Mouse (Mus musculus) liver, embryonic 15.5 days (tissue): ENCODE measurements around the gene Jph3. TPM values are rescaled to one million over a fixed set of nuclear protein-coding genes. Genes with fewer than 3 reads are reported as not detected.

Experiments used
- ATAC-seq: fragments of 200-750 bp; cut with Nextera tagmentation; 2 replicates; pipeline ENCODE4 v1.8.0; 2017; ENCODE audit warnings: moderate number of reproducible peaks, mild to moderate bottlenecking, moderate library complexity; ENCODE audit not compliant: insufficient read depth
- H3K27ac ChIP-seq: fragments of 300-500 bp; sonication (generic); replicated peaks from 2 replicates; pipeline ENCODE4 v1.5.1; 2015; ENCODE audit warnings: mild to moderate bottlenecking, inconsistent platforms
- H3K27me3 ChIP-seq: fragments of 300-500 bp; sonication (generic); 2 replicates; pipeline ENCODE4 v1.6.1; 2015; ENCODE audit warnings: mild to moderate bottlenecking, inconsistent platforms
- H3K36me3 ChIP-seq: fragments of 300-500 bp; sonication (generic); replicated peaks from 2 replicates; pipeline ENCODE4 v1.6.1; 2015; ENCODE audit warnings: moderate library complexity, mild to moderate bottlenecking, inconsistent platforms
- H3K4me1 ChIP-seq: fragments of 300-500 bp; sonication (generic); replicated peaks from 2 replicates; pipeline ENCODE4 v1.6.1; 2015; ENCODE audit warnings: inconsistent platforms
- H3K4me2 ChIP-seq: fragments of 300-500 bp; sonication (generic); 2 replicates; pipeline ENCODE4 v1.6.1; 2015; ENCODE audit warnings: moderate library complexity, mild to moderate bottlenecking, inconsistent platforms
- H3K4me3 ChIP-seq: fragments of 300-500 bp; sonication (generic); replicated peaks from 2 replicates; pipeline ENCODE4 v1.5.1; 2015; ENCODE audit warnings: mild to moderate bottlenecking, inconsistent platforms
- H3K9ac ChIP-seq: fragments of 300-500 bp; sonication (generic); 2 replicates; pipeline ENCODE4 v1.6.1; 2015; ENCODE audit warnings: moderate library complexity, mild to moderate bottlenecking, inconsistent platforms
- H3K9me3 ChIP-seq: fragments of 300-500 bp; sonication (generic); replicated peaks from 2 replicates; pipeline ENCODE4 v1.6.1; 2016; ENCODE audit warnings: inconsistent platforms
- WGBS: fragments of 180-500 bp; shearing (Covaris S2); methylation state at CpG from one replicate; pipeline ENCODE4 v1.1.7; 2015; ENCODE audit warnings: mixed read lengths; ENCODE audit not compliant: insufficient replicate concordance; 5-methylcytosine and 5-hydroxymethylcytosine counted together
- polyA plus RNA-seq: library from polyadenylated mRNA; unstranded; fragments of >200 nt; fragmentation: Nextera tagmentation; extraction: Ambion mirVana; gene quantifications from 2 replicates; pipeline ENCODE4 v1.2.1, GENCODE M21; 2015

The Jph3 gene
- polyA plus RNA-seq, 1 experiment from 2014 or later, result 0.16 TPM

DNA sequence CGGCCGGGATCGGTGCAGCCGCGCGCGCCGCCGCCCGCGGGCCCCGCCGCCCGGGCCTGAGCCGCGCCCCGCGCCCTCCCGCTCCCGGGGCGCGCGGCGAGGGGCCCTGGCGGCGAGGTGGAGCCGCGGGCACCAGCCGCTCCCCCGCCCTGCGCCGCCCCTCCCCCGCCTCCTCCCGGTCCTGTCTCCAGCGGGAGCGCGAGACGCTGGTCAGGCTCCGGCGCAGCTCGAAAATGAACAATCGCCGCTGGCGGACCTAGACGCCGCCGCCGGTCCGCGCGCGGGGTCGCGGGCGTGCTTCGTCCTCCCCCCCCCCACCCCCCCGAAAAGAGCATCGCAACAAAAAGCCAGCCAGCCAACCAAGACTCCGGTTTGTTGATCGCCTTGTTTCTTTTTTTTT is 747 bp downstream of the Jph3 start:
- Histone ChIP-seq H3K9me3 (no peaks in the 10 kb centered on the region), H3K36me3 (no peaks in the 10 kb centered on the region), H3K27me3 (peaks cover 65% of the 10 kb centered on the region), H3K9ac (no peak overlapping the region), H3K4me2 (peak overlapping the region; percentile 44), H3K27ac (no peak overlapping the region), H3K4me3 (no peak overlapping the region; the same call in 1 of the 2 replicates), H3K4me1 (no peaks in the 10 kb centered on the region)
- ATAC-seq, result no peak
- WGBS, result under 1% methylated on average over 46 of the region's 60 CpGs

DNA sequence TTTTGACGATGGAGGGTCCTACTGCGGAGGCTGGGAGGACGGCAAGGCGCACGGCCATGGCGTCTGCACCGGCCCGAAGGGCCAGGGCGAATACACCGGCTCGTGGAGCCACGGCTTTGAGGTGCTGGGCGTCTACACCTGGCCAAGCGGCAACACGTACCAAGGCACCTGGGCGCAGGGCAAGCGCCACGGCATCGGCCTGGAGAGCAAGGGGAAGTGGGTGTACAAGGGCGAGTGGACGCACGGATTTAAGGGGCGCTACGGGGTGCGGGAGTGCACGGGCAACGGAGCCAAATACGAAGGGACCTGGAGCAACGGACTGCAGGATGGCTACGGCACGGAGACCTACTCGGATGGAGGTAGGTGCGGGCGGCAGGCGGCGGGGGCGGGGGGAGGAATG is 1.2 kb downstream of the Jph3 start:
- H3K4me1 ChIP-seq, result no peaks in the 10 kb centered on the region
- H3K9me3 ChIP-seq, result no peaks in the 10 kb centered on the region
- ATAC-seq, result no peak
- H3K27ac ChIP-seq, result no peak overlapping the region
- H3K9ac ChIP-seq, result no peak overlapping the region
- H3K36me3 ChIP-seq, result no peaks in the 10 kb centered on the region
- no peak overlapping the region for H3K4me2 ChIP-seq
- WGBS, result 3% methylated on average over 37 of the region's 37 CpGs
- no peak overlapping the region for H3K4me3 ChIP-seq
- H3K27me3 ChIP-seq, result peaks cover 65% of the 10 kb centered on the region

GRCm38 (mm10) chr8:121731060-121731459 is 1.6 kb downstream of the Jph3 start:
- 3% methylated on average over 11 of the region's 11 CpGs for WGBS
- H3K4me1 ChIP-seq, result no peaks in the 10 kb centered on the region
- no peak overlapping the region for H3K4me3 ChIP-seq
- H3K27me3 ChIP-seq, result peaks cover 65% of the 10 kb centered on the region
- no peaks in the 10 kb centered on the region for H3K36me3 ChIP-seq
- no peak overlapping the region for H3K9ac ChIP-seq
- H3K27ac ChIP-seq, result no peak overlapping the region
- no peak overlapping the region for H3K4me2 ChIP-seq
- ATAC-seq, result no peak
- no peaks in the 10 kb centered on the region for H3K9me3 ChIP-seq

DNA sequence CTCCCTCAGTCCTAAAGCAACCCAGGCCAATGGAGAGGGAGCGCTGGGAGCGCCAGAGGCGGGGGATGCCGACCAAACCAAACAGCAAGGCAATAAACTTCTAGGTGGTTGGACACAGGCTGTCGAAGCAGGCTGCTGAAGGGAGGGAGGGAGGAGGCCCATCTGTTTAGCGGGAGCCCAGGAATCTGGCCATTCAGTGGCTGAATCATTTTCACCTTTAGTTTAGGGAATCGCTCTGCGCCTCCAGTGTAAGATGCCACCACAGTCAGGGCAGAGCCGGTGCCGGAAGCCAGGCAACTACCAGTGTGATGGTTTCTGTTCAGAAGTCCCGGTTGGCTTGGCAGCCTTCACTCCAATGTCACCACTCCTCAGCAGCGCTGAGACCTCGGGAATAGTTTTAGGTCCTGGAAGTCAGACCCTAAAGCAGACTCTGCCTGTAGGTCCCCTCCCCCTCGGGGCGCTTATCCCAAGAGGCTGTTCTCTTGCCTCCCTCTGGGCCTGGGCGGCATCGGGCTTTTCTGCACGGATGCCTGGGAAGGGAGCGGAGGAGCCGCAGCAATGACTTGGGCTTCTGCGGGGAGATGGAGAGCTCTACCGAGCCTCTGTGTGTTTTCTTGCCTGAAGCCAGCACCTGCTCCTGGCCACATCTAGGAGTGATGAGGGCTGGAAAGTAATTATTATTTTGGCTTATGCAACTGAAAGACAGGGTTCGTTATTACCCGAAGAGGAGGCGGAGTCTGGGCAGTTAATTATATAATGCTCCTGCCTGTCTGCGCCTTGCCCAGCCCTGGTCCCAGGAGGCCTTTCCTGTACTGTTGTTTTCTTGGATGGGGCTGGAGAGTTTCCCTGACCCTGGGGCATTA is 2.3 kb downstream of the Jph3 start:
- no peak for ATAC-seq
- Histone ChIP-seq H3K4me1 (no peaks in the 10 kb centered on the region), H3K36me3 (no peaks in the 10 kb centered on the region), H3K27me3 (peaks cover 69% of the 10 kb centered on the region), H3K9me3 (no peaks in the 10 kb centered on the region), H3K4me2 (no peak overlapping the region), H3K9ac (no peak overlapping the region), H3K4me3 (no peak overlapping the region), H3K27ac (no peak overlapping the region)
- 9% methylated on average over 26 of the region's 26 CpGs for WGBS

- H3K4me2 ChIP-seq, result no peak overlapping the region
- H3K9ac ChIP-seq, result no peak overlapping the region
- no peaks in the 10 kb centered on the region for H3K36me3 ChIP-seq
- no peak overlapping the region for H3K4me3 ChIP-seq
- H3K4me1 ChIP-seq, result no peaks in the 10 kb centered on the region
- H3K27ac ChIP-seq, result no peak overlapping the region
- WGBS, result 48% methylated on average over 4 of the region's 4 CpGs
- H3K9me3 ChIP-seq, result no peaks in the 10 kb centered on the region
- H3K27me3 ChIP-seq, result peaks cover 71% of the 10 kb centered on the region
- no peak for ATAC-seq
Observed at GRCm38 (mm10) chr8:121732334-121732665, 2.9 kb downstream of the Jph3 start.

DNA sequence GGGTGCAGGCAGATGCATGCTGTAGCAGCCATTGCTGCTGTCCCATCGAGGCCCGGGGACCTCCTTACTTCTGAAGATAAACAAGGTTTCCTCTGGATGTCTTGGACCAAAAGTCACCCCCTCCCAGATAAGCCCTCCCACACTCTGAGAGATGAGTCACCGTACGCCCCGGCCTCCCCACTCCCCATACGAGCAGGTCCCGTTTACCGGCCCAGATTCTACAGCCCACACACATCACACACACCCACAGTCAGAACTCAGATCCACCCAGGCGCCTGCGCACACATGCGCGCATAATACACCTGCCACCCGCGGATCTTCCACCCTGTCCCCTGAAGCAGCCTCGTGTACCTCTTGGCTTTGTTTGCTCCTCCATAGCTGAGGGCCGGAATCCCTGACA is 4.8 kb downstream of the Jph3 start:
- Histone ChIP-seq H3K9ac (no peak overlapping the region), H3K27me3 (peaks cover 54% of the 10 kb centered on the region), H3K9me3 (no peaks in the 10 kb centered on the region), H3K27ac (no peak overlapping the region), H3K4me1 (no peaks in the 10 kb centered on the region), H3K4me3 (no peak overlapping the region), H3K4me2 (no peak overlapping the region), H3K36me3 (no peaks in the 10 kb centered on the region)
- 75% methylated on average over 16 of the region's 16 CpGs for WGBS
- ATAC-seq, result no peak

DNA sequence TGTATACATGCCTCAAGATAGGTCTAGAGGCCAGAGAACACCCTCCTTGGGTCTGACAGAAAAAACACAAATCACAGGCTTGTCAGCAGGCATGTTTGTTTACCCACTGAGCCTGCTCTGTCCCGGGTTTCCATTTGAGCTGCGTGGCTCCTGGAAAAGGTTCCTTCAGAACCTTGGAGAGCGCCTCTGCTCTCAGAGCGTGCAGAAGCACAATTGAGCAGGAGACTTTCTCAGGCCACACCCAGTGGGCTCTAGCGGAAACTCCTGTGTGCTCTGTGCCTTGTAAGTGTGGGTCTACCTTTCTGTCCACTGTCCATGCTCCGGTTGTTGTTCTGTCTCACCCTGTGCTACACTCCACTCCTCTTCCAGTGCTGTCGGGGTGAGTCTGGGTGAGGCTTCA is 6.8 kb downstream of the Jph3 start:
- no peaks in the 10 kb centered on the region for H3K9me3 ChIP-seq
- no peak overlapping the region for H3K27ac ChIP-seq
- H3K4me3 ChIP-seq, result no peak overlapping the region
- ATAC-seq, result no peak
- H3K27me3 ChIP-seq, result peaks cover 34% of the 10 kb centered on the region
- H3K4me1 ChIP-seq, result no peaks in the 10 kb centered on the region
- WGBS, result 8% methylated on average over 7 of the region's 7 CpGs
- no peak overlapping the region for H3K4me2 ChIP-seq
- no peak overlapping the region for H3K9ac ChIP-seq
- H3K36me3 ChIP-seq, result no peaks in the 10 kb centered on the region

DNA sequence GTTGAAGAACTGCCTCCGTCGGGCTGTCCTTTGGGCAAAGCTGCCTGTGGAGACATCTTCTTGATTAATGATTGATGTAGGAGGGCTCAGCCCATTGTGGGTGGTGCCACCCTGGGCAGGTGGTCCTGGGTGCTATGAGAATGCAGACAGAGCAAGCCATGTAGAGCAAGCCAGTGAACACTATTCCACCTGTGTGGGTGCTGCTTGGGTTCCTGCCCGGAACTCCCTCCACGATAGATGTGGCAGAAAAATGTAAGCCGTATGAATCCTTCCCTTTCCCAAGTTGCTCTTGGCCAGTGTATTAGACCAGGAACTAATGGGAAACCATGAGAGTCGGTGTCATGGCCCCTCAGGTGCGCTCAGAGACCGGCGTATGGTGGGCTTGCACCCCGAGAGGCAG is 11.3 kb downstream of the Jph3 start:
- no peak overlapping the region for H3K4me2 ChIP-seq
- ATAC-seq, result no peak
- H3K4me1 ChIP-seq, result no peaks in the 10 kb centered on the region
- H3K9ac ChIP-seq, result no peak overlapping the region
- no peak overlapping the region for H3K4me3 ChIP-seq
- 63% methylated on average over 10 of the region's 10 CpGs for WGBS
- no peaks in the 10 kb centered on the region for H3K9me3 ChIP-seq
- 0 out of 2 replicates have a peak, but pooled peaks cover 5% of the 10 kb centered on the region for H3K27me3 ChIP-seq
- H3K36me3 ChIP-seq, result no peaks in the 10 kb centered on the region
- H3K27ac ChIP-seq, result no peak overlapping the region

DNA sequence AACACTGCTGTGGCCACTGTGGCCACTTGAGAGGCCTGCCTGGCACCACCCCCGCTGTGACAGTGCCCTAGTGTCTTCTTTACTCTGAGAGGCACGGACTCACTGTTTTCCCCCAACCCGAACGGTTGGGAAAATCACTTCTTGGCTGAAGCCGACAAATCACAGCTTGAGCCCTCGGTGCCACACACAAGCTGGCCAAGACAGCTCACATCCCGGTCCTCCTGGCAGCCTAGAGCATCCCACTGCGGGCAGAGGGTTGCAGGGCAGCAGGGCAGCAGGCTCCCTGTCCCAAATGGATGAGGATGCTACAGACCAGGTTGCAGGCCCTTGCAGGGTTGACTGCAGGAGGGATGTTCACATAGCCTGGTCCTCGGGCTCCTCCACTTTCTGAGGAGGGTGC is 20.1 kb downstream of the Jph3 start:
- no peak overlapping the region for H3K27ac ChIP-seq
- 63% methylated on average over 9 of the region's 9 CpGs for WGBS
- no peak for ATAC-seq
- no peak overlapping the region for H3K4me2 ChIP-seq
- H3K4me1 ChIP-seq, result no peaks in the 10 kb centered on the region
- H3K36me3 ChIP-seq, result no peaks in the 10 kb centered on the region
- H3K9ac ChIP-seq, result no peak overlapping the region
- no peaks in the 10 kb centered on the region for H3K9me3 ChIP-seq
- no peak overlapping the region for H3K4me3 ChIP-seq
- peaks cover 15% of the 10 kb centered on the region for H3K27me3 ChIP-seq

GRCm38 (mm10) chr8:121750512-121750911 is 21.1 kb downstream of the Jph3 start:
- Histone ChIP-seq H3K27me3 (peaks cover 15% of the 10 kb centered on the region), H3K4me3 (no peak overlapping the region), H3K36me3 (no peaks in the 10 kb centered on the region), H3K4me2 (no peak overlapping the region), H3K4me1 (no peaks in the 10 kb centered on the region), H3K9me3 (no peaks in the 10 kb centered on the region), H3K9ac (no peak overlapping the region), H3K27ac (no peak overlapping the region)
- ATAC-seq, result no peak
- WGBS, result 24% methylated on average over 3 of the region's 3 CpGs

GRCm38 (mm10) chr8:121751407-121751806 is 22.0 kb downstream of the Jph3 start:
- Histone ChIP-seq H3K9ac (no peak overlapping the region), H3K4me1 (no peaks in the 10 kb centered on the region), H3K9me3 (no peaks in the 10 kb centered on the region), H3K4me2 (no peak overlapping the region), H3K27me3 (peaks cover 15% of the 10 kb centered on the region), H3K36me3 (no peaks in the 10 kb centered on the region), H3K27ac (no peak overlapping the region), H3K4me3 (no peak overlapping the region)
- ATAC-seq, result no peak
- 12% methylated on average over 3 of the region's 3 CpGs for WGBS

DNA sequence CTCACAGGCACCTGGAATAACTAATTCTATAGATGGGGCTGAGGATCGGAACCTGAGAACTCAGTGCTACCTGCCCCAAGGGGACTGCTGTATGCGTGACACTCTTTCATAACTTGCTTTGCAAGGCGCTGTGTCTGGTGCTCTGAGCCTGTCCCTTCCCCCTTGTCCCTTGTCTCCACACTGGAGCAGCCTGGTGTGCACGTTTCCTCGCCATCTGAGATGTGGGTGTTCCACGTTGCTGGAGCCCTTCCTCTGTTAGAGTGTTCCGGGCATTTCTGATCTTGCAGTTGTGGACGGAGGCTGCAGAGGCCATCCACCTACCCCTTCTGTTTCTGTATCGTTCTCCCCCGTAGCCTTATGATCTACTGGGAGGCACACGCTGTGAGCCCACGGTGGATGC is 29.0 kb downstream of the Jph3 start:
- Histone ChIP-seq H3K9me3 (no peaks in the 10 kb centered on the region), H3K4me1 (no peaks in the 10 kb centered on the region), H3K27me3 (peaks cover 6% of the 10 kb centered on the region; the same call in 1 of the 2 replicates), H3K9ac (no peak overlapping the region), H3K4me2 (no peak overlapping the region), H3K36me3 (no peaks in the 10 kb centered on the region), H3K4me3 (no peak overlapping the region), H3K27ac (no peak overlapping the region)
- ATAC-seq, result no peak
- 51% methylated on average over 12 of the region's 12 CpGs for WGBS
